Mouse (Mus musculus): ENCODE results near the gene Nr1d1. TPM values are rescaled to one million over a fixed set of nuclear protein-coding genes. Genes with fewer than 3 reads are reported as not detected.

The Nr1d1 gene
- total and polyA plus RNA-seq, 2 experiments from 2014 or later, result 10.7 to 21.0 TPM

DNA sequence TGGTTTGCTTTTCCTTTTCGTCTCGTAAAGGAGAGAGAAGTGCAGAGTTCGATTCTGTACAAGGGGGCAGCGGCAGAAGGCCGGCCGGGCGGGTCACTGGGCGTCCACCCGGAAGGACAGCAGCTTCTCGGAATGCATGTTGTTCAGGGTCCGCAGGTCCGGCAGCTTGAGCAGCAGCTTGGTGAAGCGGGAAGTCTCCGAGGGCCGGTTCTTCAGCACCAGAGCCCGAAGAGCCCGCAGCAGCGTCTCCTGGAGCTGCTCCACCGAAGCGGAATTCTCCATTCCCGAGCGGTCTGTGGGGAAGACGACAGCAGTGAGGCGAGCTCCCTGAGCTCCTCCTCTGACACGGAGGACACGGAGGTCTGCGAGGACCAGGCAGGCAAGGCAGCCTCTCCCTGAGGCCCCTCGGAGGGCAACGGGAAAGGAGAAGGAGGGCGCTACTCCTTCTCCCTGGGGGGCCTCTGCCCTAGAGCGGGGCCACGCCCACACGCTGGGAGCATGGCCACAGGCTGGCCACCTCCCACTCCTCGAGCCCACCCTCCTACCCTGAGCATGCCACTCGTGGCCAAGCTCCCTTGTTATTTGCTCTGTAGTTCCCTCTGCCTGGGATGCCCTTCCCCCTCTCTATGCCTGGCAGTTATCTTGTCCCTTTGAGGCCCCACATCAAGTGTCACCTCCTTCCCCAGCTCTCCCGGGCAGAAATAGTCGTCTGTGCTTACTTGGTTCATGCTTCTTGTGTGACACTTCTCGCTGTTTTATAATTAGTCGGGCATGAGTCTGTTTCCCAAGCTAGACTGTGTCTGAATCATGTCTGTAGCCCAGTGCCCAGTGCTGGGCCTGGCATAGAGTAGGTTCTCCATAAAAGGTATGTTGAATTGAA lies 6.8 kb downstream of the Nr1d1 start:
- ATAC-seq (ENCODE audit: insufficient read depth, low read depth) (peak; percentile 12), DNase-seq (ENCODE audit: low spot score) (peak; percentile 11)
- Histone ChIP-seq H3K27ac (ENCODE audit: low read depth) (peak overlapping the region; percentile 93), H3K27me3 (ENCODE audit: control insufficient read depth, insufficient read depth, low read length) (no peaks in the 10 kb centered on the region), H3K4me1 (ENCODE audit: control insufficient read depth, insufficient read depth) (peaks cover 61% of the 10 kb centered on the region), H3K4me2 (ENCODE audit: low read depth, low read length) (peak overlapping the region; percentile 52), H3K4me3 (ENCODE audit: low read depth, low read length) (peak overlapping the region; percentile 22), H3K36me3 (replicated peaks; ENCODE audit: control insufficient read depth, insufficient read depth, low read length) (peaks cover 59% of the 10 kb centered on the region), H3K9ac (replicated peaks; ENCODE audit: low read depth, low read length) (peak overlapping the region; percentile 47), H3K9me3 (replicated peaks; ENCODE audit: control insufficient read depth, low read length) (no peaks in the 10 kb centered on the region)
- WGBS, result 18% methylated on average over 35 of the region's 39 CpGs
- TF ChIP-seq CTCF (IDR thresholded peaks at IDR 0.05; ENCODE audit: low read depth), result no peak
- TF ChIP-seq EP300 (IDR thresholded peaks at IDR 0.05; ENCODE audit: low read depth), result peak; percentile 64

DNA sequence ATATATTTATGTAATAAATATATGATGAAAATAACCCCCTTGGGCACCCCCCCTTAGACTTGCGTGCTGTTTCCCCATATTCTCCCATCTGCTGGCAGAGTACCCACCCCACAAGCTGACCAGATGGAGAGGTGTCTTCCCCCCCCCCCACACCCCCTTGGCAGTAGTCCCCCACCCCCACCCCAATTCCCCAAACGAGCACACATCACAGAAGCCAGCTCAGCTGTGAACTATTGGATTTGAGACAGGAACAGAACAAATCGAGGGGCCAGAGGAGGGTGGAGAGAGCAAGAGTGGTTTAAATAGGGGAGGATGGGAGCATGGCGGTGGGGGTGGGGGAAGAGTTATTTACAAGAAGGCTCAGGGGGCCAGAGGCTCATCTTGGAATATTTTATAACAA lies 7.4 kb downstream of the Nr1d1 start:
- peaks cover 65% of the 10 kb centered on the region for H3K36me3 ChIP-seq (replicated peaks; ENCODE audit: control insufficient read depth, insufficient read depth, low read length)
- TF ChIP-seq EP300 (IDR thresholded peaks at IDR 0.05; ENCODE audit: low read depth) (no peak), CTCF (IDR thresholded peaks at IDR 0.05; ENCODE audit: low read depth) (no peak)
- H3K27me3 ChIP-seq (ENCODE audit: control insufficient read depth, insufficient read depth, low read length), result no peaks in the 10 kb centered on the region
- ATAC-seq (ENCODE audit: insufficient read depth, low read depth) (no peak), DNase-seq (ENCODE audit: low spot score) (no peak)
- H3K27ac ChIP-seq (ENCODE audit: low read depth), result peak overlapping the region; percentile 93
- peak overlapping the region; percentile 22 for H3K4me3 ChIP-seq (ENCODE audit: low read depth, low read length)
- peak overlapping the region; percentile 52 for H3K4me2 ChIP-seq (ENCODE audit: low read depth, low read length)
- peaks cover 61% of the 10 kb centered on the region for H3K4me1 ChIP-seq (ENCODE audit: control insufficient read depth, insufficient read depth)
- no peaks in the 10 kb centered on the region for H3K9me3 ChIP-seq (replicated peaks; ENCODE audit: control insufficient read depth, low read length)
- 18% methylated on average over 4 of the region's 4 CpGs for WGBS
- peak overlapping the region; percentile 47 for H3K9ac ChIP-seq (replicated peaks; ENCODE audit: low read depth, low read length)

DNA sequence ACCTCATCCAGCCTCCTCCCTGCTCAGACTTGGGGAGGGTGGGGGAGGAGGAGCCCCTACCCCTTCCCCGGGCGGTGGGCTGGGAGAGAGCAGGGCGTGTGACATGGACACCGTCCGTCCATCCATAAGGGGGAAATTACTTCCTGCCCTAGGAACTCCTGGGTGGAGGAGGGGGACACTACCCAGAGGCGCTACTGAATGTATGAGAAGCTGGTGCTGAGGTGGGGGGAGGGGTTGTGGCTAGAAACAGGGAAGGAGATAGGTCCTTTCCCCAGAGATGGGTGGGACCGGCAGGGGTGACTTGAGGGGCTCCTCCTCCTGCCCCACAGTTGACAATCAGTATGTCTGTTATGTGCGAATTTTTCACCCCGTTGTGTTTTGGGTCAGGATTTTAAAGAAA lies 7.9 kb downstream of the Nr1d1 start:
- DNase-seq (ENCODE audit: low spot score) (peak; percentile 47), ATAC-seq (ENCODE audit: insufficient read depth, low read depth) (no peak; the same call in 1 of the 2 replicates)
- Histone ChIP-seq H3K27me3 (ENCODE audit: control insufficient read depth, insufficient read depth, low read length) (no peaks in the 10 kb centered on the region), H3K27ac (ENCODE audit: low read depth) (peak overlapping the region; percentile 93), H3K36me3 (replicated peaks; ENCODE audit: control insufficient read depth, insufficient read depth, low read length) (peaks cover 66% of the 10 kb centered on the region), H3K9me3 (replicated peaks; ENCODE audit: control insufficient read depth, low read length) (no peaks in the 10 kb centered on the region), H3K4me3 (ENCODE audit: low read depth, low read length) (no peak overlapping the region), H3K4me2 (ENCODE audit: low read depth, low read length) (0 out of 2 replicates have a peak overlapping the region, but pooled peaks have one; percentile 13), H3K9ac (replicated peaks; ENCODE audit: low read depth, low read length) (no peak overlapping the region), H3K4me1 (ENCODE audit: control insufficient read depth, insufficient read depth) (peaks cover 61% of the 10 kb centered on the region)
- 18% methylated on average over 9 of the region's 9 CpGs for WGBS
- no peak for TF ChIP-seq CTCF (IDR thresholded peaks at IDR 0.05; ENCODE audit: low read depth)
- TF ChIP-seq EP300 (IDR thresholded peaks at IDR 0.05; ENCODE audit: low read depth), result no peak

DNA sequence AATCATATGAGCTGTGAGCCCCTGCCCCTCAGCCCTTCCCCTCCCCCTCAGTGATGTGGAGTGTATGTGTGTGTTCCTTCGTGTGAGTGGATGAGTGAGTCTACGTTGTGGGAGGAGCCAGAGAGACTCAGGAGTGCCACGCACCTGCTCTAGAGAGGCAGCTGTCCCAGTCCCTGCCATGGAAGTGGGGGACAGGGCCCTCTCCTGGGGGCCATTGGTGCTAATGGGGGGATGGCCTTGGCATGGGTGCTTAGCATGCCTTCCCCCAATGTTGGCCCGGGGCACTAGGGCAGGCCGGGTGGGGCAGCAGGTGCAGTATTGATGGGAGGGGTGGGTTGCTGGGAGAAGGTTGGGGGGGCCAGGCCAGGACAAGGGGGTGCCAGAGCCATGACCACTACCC lies 8.3 kb downstream of the Nr1d1 start:
- Histone ChIP-seq H3K9me3 (replicated peaks; ENCODE audit: control insufficient read depth, low read length) (no peaks in the 10 kb centered on the region), H3K36me3 (replicated peaks; ENCODE audit: control insufficient read depth, insufficient read depth, low read length) (peaks cover 69% of the 10 kb centered on the region), H3K4me3 (ENCODE audit: low read depth, low read length) (no peak overlapping the region), H3K9ac (replicated peaks; ENCODE audit: low read depth, low read length) (no peak overlapping the region), H3K4me2 (ENCODE audit: low read depth, low read length) (0 out of 2 replicates have a peak overlapping the region, but pooled peaks have one; percentile 13), H3K27ac (ENCODE audit: low read depth) (peak overlapping the region; percentile 93), H3K27me3 (ENCODE audit: control insufficient read depth, insufficient read depth, low read length) (no peaks in the 10 kb centered on the region), H3K4me1 (ENCODE audit: control insufficient read depth, insufficient read depth) (peaks cover 60% of the 10 kb centered on the region)
- 46% methylated on average over 4 of the region's 5 CpGs for WGBS
- TF ChIP-seq CTCF (IDR thresholded peaks at IDR 0.05; ENCODE audit: low read depth) (no peak), EP300 (IDR thresholded peaks at IDR 0.05; ENCODE audit: low read depth) (no peak)
- DNase-seq (ENCODE audit: low spot score) (no peak), ATAC-seq (ENCODE audit: insufficient read depth, low read depth) (no peak)

DNA sequence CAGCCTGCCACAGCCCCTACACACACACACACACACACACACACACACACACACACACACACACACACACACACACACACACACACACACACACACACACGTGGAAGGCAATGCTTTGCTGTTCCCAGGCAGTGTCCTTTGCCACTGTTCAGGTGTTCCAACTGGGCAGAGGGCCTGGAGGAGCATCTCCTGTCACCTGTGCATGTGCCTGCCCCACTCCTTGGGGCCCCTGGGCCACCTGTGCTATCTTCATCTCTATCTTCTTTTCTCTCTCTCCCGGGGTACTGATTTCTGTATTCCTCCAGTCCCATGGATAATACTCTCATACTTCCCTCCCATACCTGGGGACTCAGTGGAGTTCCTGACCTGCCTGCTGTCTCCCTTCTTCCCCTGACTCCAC lies 8.8 kb downstream of the Nr1d1 start:
- H3K4me1 ChIP-seq (ENCODE audit: control insufficient read depth, insufficient read depth), result peaks cover 55% of the 10 kb centered on the region
- H3K9me3 ChIP-seq (replicated peaks; ENCODE audit: control insufficient read depth, low read length), result no peaks in the 10 kb centered on the region
- no peak for ATAC-seq (ENCODE audit: insufficient read depth, low read depth)
- H3K27ac ChIP-seq (ENCODE audit: low read depth), result peak overlapping the region; percentile 93; the same call in 1 of the 2 replicates
- no peak for TF ChIP-seq EP300 (IDR thresholded peaks at IDR 0.05; ENCODE audit: low read depth)
- TF ChIP-seq CTCF (IDR thresholded peaks at IDR 0.05; ENCODE audit: low read depth), result no peak
- H3K4me3 ChIP-seq (ENCODE audit: low read depth, low read length), result no peak overlapping the region
- no peak for DNase-seq (ENCODE audit: low spot score)
- H3K4me2 ChIP-seq (ENCODE audit: low read depth, low read length), result no peak overlapping the region
- WGBS, result 17% methylated on average over 2 of the region's 2 CpGs
- H3K9ac ChIP-seq (replicated peaks; ENCODE audit: low read depth, low read length), result no peak overlapping the region
- peaks cover 70% of the 10 kb centered on the region for H3K36me3 ChIP-seq (replicated peaks; ENCODE audit: control insufficient read depth, insufficient read depth, low read length)
- no peaks in the 10 kb centered on the region for H3K27me3 ChIP-seq (ENCODE audit: control insufficient read depth, insufficient read depth, low read length)

Data from heart, postnatal 0 days (tissue).